Mouse (Mus musculus) bone marrow macrophage, adult 2 months (primary cell): ENCODE measurements around the gene Ankrd34a.

ENCODE experiments used
- CTCF ChIP-seq: IDR thresholded peaks from 2 replicates; pipeline ENCODE4 v1.5.1; 2012; ENCODE audit warnings: low read depth, mild to moderate bottlenecking, low read length, moderate library complexity
- POLR2A ChIP-seq: IDR thresholded peaks from 2 replicates; pipeline ENCODE4 v1.6.1; 2012; ENCODE audit warnings: mild to moderate bottlenecking, low read depth, low read length, borderline replicate concordance

DNA sequence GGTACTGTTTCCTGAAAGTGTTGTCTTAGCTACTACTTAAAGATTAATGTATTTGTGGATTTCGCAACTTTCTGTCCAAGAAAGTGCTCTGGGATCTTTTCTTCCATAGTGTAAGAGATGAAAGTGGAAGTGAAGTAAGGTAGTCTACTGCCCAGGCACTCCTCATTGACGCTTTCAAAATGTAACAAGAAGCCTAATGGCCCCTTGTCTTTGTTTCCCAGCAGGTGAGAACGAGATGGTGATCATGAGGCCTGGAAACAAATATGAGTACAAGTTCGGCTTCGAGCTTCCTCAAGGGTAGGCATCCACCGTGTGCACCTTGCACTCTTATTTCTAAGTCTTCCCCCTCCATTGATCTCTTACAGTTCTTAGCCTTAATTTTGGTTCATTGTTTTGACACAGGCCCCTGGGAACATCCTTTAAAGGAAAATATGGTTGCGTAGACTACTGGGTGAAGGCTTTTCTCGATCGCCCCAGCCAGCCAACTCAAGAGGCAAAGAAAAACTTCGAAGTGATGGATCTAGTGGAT is 37.7 kb upstream of the Ankrd34a start:
- TF ChIP-seq CTCF, result no peak
- TF ChIP-seq POLR2A, result no peak
